Mouse (Mus musculus): ENCODE data around the gene Tmem140. TPM values are rescaled to one million over a fixed set of nuclear protein-coding genes. Genes with fewer than 3 reads are reported as not detected.

The Tmem140 gene
- polyA plus RNA-seq, 1 experiment from 2014 or later: 2.5 TPM

DNA sequence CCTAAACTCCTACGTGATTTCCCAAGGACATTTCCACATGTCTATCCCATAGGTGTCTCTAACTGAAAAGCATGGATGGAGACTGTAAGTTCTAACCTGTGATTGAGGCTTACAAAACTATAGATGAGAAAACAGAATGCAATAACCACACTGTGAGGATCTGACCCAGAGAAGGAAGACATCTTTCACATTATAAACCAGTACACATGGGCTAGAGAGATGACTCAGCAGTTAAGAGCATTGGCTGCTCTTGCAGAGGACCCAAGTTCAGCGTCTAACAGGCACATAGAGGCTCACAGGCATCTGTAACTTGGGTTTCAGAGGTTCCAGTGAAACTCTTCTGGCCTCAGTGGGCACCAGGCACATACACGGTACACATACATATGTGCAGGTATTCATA, 51.5 kb downstream of the Tmem140 start:
- Histone ChIP-seq H3K4me2 (no peak overlapping the region), H3K9me3 (no peaks in the 10 kb centered on the region), H3K27me3 (replicated peaks) (no peaks in the 10 kb centered on the region), H3K4me3 (replicated peaks) (no peak overlapping the region), H3K27ac (no peak overlapping the region), H3K4me1 (peaks cover 9% of the 10 kb centered on the region), H3K36me3 (no peaks in the 10 kb centered on the region), H3K9ac (no peak overlapping the region)
- WGBS: 84% methylated on average over 3 of the region's 3 CpGs
- ATAC-seq (ENCODE audit: insufficient read depth, low FRiP score, low read depth): no peak

DNA sequence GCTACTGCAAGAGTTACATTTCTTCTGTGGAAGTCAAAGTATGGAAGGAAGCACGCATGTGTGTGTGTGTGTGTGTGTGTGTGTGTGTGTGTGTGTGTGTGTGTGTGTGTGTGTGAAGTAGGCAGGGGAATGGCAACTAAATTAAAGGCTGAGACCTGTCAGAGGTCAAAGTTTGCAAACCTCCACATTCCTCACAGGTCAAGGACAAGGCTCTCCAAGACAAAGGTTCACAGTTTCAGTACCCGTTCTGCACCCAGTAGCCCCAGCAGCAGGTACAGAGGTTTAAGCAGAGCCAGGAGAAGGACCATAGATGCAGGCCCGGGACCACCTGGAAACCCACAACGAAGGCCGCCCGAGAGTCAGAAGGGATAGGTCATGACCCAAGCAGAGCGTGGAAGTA, 56.2 kb downstream of the Tmem140 start:
- no peaks in the 10 kb centered on the region for H3K9me3 ChIP-seq

DNA sequence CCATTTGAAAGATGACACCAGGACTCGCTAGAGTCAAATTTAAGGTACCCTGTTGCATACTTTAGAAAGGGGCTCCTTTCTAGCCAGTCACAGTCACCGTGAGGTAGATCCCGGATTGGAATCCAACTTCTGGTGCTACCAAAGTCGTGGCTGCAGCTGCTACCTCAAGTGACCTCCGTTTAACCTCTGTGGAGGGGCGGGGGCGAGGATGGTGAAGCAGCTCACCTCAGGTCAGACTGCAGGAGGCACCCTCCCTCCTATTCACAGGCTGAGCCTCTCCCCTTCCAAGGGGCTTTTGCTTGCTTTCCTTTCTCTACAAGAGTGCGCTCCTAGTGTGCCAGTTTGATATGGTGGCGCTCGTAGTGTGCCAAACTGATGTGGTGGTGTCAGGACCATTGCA, 57.0 kb downstream of the Tmem140 start, which contains the start of gene Stra8:
Gene Stra8 (plus strand): TSS at position 208 of the 400 bp plus-strand sequence.
- Histone ChIP-seq H3K27me3 (replicated peaks) (no peaks in the 10 kb centered on the region), H3K4me1 (no peaks in the 10 kb centered on the region), H3K9me3 (no peaks in the 10 kb centered on the region), H3K36me3 (no peaks in the 10 kb centered on the region), H3K4me3 (replicated peaks) (no peak within 1 kb of the TSS), H3K27ac (no peak within 1 kb of the TSS), H3K9ac (no peak within 1 kb of the TSS), H3K4me2 (no peak within 1 kb of the TSS)
- 40% methylated on average over 10 of the region's 10 CpGs for WGBS
- no peak for ATAC-seq (ENCODE audit: insufficient read depth, low FRiP score, low read depth)

More for the DNA sequence above, 56.2 kb downstream of the Tmem140 start:
- Histone ChIP-seq H3K4me3 (replicated peaks) (no peak overlapping the region), H3K4me1 (no peaks in the 10 kb centered on the region), H3K9ac (no peak overlapping the region), H3K27ac (no peak overlapping the region), H3K4me2 (no peak overlapping the region), H3K27me3 (replicated peaks) (no peaks in the 10 kb centered on the region), H3K36me3 (no peaks in the 10 kb centered on the region)
- ATAC-seq (ENCODE audit: insufficient read depth, low FRiP score, low read depth): no peak
- 68% methylated on average over 7 of the region's 7 CpGs for WGBS

DNA sequence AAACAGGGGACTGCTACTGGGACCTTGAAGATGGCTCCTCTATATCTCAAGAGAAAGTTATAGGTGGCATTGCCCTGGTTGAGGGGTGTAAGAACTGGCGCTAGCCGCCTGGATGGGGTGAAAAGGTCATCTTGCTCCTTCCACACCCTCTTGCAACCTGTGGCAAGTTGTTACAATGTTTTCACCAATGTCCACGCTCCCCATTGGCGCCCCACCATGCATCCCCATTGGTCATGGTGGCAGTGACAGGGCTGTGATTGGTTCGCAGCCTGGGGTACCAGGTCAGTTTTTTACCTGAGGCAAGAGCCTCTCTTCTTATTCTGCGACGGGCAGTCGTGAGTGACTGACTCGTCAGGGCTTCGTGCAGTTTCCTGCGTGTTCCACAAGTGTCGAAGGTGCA, 57.7 kb downstream of the Tmem140 start:
- Histone ChIP-seq H3K27ac (no peak overlapping the region), H3K9me3 (no peaks in the 10 kb centered on the region), H3K36me3 (no peaks in the 10 kb centered on the region), H3K4me3 (replicated peaks) (no peak overlapping the region), H3K4me2 (no peak overlapping the region), H3K4me1 (no peaks in the 10 kb centered on the region), H3K27me3 (replicated peaks) (no peaks in the 10 kb centered on the region), H3K9ac (no peak overlapping the region)
- 93% methylated on average over 12 of the region's 12 CpGs for WGBS
- ATAC-seq (ENCODE audit: insufficient read depth, low FRiP score, low read depth): no peak

DNA sequence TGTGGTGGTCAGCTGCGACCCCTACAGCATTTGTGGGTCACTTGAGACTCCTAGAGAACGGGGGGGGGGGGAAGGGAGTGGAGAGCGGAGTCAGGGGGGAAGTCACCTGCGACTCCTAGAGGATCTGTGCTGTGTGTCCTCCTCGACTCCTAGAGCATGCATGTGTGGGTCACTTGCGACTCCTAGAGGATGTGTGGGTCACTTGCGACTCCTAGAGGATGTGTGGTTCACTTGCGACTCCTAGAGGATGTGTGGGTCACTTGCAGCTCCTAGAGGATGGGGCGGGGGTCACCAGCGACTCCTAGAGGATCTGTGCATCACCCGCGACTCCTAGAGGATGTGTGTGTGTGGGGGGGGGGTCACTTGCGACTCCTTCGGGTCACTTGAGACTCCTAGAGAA, 59.0 kb downstream of the Tmem140 start:
- H3K9ac ChIP-seq: no peak overlapping the region
- no peak overlapping the region for H3K27ac ChIP-seq
- WGBS: 57% methylated on average over 14 of the region's 14 CpGs
- H3K9me3 ChIP-seq: no peaks in the 10 kb centered on the region
- H3K4me2 ChIP-seq: no peak overlapping the region
- no peaks in the 10 kb centered on the region for H3K27me3 ChIP-seq (replicated peaks)
- no peaks in the 10 kb centered on the region for H3K4me1 ChIP-seq
- H3K36me3 ChIP-seq: no peaks in the 10 kb centered on the region
- no peak overlapping the region for H3K4me3 ChIP-seq (replicated peaks)
- ATAC-seq (ENCODE audit: insufficient read depth, low FRiP score, low read depth): 0 out of 2 replicates have a peak, but pooled peaks have one; percentile 58

Other genes starting within 250 kb of the Tmem140 start
- 6.6 and 6.9 TPM in 2 replicates for gene Agbl3, start 82.7 kb upstream of the Tmem140 start, polyA plus RNA-seq (2015; fragmentation: Nextera tagmentation; extraction: Ambion mirVana)
- gene Cyren, start 14.9 kb downstream of the Tmem140 start, polyA plus RNA-seq (2015; fragmentation: Nextera tagmentation; extraction: Ambion mirVana): 12.5 and 12.6 TPM in 2 replicates
- 9.0 and 9.1 TPM in 2 replicates for gene Wdr91, start 47.7 kb downstream of the Tmem140 start, polyA plus RNA-seq (2015; fragmentation: Nextera tagmentation; extraction: Ambion mirVana)
- gene Stra8, start 57.0 kb downstream of the Tmem140 start, polyA plus RNA-seq (2015; fragmentation: Nextera tagmentation; extraction: Ambion mirVana): not detected in 2 replicates
- gene Slc23a4, start 125.3 kb downstream of the Tmem140 start, polyA plus RNA-seq (2015; fragmentation: Nextera tagmentation; extraction: Ambion mirVana): 4.0 and 4.2 TPM in 2 replicates